Mouse (Mus musculus) forelimb bud, embryonic 11.5 days (tissue): Measurements from ENCODE around the gene Lrrc74a.

ENCODE experiments used
- DNase-seq: peaks from one replicate; pipeline ENCODE4 v3.0.0-alpha.2; 2012; ENCODE audit warnings: low read depth, low spot score

Gene Lrrc74a

DNA sequence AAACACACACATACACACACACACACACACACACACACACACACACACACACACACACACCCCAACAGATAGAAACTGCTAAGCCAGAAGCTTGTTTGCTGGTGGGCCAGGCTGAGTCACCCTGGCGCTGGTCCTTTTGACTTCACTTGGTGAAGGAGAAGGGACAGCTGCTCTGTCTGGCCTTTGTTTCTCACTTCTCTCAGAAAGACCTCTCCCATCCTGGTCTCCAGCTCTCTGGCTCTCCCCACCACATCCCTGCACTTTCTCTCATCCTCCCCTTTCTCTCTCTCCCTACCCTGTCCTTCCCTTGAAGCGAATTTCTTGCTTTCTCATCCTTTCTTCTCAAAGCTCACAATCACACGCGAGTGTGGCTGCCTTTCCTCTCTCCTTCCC is 70.1 kb downstream of the Lrrc74a start:
- no peak for DNase-seq

DNA sequence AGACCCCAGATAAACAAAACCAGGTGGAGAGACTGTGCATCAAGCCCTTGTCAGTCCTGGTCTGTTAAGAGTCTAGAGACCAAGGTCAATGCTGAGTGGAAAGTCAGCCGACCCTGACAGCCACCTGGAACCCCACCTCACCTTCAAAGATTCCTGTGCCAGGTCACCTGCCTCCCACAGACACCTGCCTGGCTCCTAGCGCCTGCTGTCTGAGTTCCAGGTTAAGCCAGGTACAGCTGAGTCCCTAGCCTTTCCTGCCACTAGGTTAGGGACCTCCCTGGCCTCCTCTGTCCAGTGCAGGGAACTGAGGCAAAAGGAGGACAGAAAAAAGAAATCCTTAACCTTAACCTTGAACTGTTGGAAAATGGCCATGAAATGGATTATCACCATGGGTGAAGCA is 70.7 kb downstream of the Lrrc74a start:
- no peak for DNase-seq

DNA sequence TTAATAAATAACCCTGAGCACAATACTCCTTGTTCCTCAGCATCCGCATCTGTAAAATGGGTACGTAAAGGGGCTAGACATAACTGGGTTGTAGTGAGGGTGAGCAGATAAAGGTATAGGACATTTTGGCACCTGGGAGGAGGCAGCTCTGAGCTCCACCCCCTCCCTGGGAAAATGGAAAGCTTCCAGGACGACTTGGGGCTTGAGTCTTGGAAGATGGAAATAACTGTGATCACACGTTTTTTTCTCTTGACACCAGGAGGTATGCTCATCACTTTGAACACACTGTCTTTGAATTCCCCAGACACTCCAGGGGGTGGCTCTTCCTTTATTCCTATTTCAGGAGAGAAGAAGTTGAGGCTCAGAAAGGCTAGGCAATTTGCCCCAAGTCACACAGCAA is 71.1 kb downstream of the Lrrc74a start:
- DNase-seq = no peak

DNA sequence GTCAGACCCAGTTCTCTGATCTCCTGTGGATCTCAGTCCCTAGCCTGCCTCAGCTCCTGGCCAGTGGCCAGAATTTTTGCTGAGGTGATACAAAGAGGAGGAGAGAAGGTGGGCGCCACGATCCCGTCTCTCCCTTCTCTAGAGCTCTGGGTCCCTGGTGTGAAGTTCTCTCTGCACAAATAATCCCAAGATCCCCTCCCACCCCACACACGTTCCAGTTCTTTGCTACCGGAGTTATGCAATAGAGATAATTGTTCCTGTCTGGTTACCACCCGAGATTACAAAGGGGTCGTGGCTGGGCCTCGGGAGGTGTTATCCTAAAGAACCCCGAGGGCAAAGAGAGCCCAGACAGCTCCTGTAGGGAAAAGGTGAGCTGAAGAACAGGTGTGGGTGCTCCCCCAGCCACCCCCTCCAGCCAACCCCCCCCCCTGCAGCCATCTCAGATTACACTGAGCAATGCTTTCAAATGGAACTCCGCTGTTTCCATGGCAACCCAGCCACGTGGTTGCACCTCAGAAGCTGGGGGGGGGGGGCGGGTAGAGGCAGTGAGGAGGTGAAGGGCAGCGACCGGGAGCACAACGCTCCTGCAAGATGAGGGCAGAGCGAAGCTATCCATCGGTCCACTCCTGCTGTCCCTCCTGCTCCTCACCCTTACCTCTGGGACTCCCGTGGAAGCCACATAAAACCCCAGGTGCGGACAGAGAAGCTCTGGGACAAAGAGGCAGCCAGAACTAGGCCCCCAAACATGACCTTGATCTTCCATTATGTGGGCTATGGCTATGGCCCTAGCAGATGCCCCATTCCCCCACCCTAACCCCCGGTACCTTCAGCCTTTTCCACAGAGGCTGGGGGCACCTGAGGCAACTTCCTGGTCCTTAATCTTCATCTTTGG is 72.1 kb downstream of the Lrrc74a start:
- peak; percentile 90 for DNase-seq

DNA sequence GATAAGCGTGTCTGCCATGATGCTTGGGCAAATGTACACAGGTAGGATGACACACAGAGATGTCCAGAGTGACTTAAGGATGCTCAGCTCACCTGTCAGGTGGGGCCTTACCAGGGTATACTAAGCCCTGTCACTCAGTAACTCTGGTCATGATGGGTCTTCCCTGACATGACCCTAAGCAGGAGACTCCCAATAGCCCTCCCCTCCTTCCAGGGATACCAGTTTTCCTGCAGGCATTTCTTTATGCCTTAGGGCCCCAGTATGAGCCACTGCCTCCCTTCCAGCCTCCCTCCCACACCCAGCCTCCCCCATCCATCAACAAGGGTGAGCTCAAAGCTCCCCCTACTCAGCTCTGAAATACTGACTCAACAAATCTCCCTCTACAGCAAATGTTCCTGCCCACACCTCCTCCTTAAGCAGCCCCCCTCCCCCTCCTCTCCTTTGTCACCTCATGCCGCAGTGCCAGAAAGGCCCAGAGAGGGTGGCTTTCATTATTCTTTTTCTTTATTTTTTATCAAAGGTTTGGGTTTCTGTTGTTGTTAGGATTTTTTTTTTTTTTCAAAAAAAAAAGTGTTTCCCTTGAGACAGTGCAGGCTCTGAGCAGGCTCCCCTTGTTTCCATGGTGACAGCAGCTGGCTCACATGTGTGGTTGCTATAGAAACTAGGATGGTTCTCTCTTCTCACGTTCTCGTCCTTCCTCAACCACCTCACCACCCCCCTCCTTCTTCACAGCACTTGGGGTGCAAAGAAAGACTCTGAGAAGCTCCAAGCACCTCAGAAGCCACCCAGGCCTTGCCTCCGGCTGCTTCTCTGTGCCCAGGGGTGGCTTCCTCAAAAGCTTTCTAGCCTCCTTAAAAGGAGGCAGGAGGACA is 73.0 kb downstream of the Lrrc74a start:
- DNase-seq = peak; percentile 85

DNA sequence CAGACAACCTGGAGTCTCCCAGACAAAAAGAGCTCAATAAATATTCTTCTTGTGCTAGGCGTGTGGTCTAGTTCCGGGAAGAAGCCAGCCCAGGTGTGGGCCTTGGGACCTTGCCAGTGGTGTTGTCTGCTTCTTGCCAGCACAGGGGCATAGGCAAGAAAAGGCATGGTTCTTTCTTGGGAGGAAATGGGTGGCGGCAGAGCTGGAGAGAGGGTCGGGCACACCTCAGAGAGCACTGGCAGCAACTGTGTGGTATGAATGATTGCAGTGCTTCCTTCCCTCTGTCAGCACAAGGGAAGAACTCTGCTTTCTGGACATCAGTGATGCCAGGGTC is 73.6 kb downstream of the Lrrc74a start:
- no peak for DNase-seq

DNA sequence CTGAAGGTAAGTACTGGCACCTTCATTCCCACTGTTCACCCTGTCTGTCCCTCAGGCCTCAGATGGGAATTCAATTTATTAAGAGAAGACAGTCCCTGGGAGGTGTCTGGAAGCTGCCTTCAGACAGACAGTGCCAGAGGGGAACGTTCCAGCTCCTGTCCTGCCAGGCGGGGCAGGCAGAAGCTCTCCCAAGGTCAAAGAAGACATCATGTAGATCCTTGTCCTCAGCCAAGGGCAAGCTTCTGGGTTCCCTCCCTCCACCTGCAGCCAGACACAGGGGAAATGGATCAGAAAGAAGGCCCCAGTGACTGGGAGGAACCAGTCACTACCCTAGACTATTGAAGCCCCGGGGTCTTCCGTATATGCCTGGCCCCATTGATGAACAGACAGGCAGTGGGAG is 74.7 kb downstream of the Lrrc74a start:
- DNase-seq = no peak

DNA sequence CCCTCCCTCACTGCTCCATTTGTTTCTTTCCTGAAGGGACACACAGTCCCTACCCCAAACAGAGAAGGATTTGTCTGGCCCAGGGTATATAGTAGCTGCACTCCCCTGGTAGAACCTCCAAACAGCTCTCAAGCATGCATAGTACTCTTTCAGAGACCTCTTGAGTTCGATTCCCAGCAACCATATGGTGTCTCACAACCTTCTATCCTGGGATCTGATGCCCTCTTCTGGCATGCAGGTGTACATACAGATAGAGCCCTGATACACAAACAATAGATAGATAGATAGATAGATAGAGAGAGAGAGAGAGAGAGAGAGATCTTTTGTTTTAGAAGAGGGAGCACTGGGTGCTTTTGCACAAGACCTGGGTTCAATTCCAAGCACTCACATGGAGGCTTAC is 75.9 kb downstream of the Lrrc74a start:
- no peak for DNase-seq

DNA sequence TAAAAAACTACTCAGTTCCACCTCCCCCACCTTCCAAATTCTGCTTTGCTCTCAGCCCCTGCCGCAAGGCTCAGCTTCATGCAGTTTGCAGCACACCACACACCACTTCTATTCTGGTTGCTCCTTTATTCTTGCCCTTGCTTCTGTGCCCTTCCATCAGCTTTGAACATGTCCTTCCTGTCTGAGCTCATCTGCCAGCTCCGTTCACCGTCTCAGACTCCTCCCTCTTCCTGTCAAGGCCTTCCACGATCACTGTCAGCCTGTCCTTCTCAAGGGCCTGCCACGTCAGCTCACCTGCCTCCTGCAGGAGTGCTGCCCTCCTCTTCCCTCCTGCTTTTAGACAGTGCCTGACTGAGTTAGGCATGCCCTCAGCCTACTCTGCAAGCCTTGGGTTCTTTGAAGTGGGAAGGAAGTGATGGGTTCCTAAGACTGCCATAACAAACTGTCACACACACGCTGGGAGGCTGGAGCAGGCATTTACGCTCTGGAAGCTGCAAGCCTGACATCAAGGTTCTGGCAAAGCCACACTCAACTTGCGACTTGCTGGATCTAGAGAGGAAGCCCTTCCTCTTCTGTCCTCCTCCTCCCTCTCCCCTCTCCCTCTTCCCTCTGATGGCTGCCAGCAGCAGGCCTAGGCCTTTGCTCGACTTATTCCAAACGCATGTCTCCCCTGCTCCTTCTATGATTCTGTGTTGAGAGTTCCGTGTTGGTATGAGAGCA is 76.7 kb downstream of the Lrrc74a start:
- DNase-seq = no peak

DNA sequence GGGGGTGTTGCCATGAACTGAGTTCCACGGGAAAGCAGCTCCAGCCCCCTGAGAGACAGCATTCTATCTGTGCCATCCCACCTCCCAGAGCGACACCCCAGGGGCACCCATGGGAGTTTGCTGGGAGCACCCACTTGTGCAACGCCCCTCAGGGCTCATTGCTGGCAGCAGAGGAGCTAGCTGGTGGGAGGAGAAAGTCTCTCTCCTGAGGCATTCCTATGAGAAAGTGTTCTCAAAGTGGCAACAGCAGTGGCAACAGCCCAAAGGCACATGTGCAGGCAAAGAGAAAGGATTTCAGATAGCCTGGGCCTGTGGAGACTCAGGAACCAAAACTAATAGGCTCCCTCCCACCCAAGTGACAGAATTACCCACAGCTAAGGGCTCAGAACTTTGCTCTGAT is 78.6 kb downstream of the Lrrc74a start:
- DNase-seq = no peak
